Mouse (Mus musculus): ENCODE data around the gene Prkcb. TPM values are rescaled to one million over a fixed set of nuclear protein-coding genes. Genes with fewer than 3 reads are reported as not detected.
"Not testable (repeated sequence)": the region's sequence is repeated elsewhere in the genome, so short reads cannot be mapped to it uniquely, and the experiment has no call there.

Prkcb gene
- polyA plus RNA-seq (2015; fragmentation: Nextera tagmentation; extraction: Ambion mirVana): 4.0 and 5.1 TPM in 2 replicates

- Histone ChIP-seq H3K36me3 (replicated peaks) (no peaks in the 10 kb centered on the region), H3K4me2 (peak within 1 kb of the TSS; percentile 68), H3K27ac (replicated peaks) (no peak within 1 kb of the TSS), H3K4me3 (replicated peaks) (peak within 1 kb of the TSS; percentile 58), H3K4me1 (replicated peaks) (peaks cover 12% of the 10 kb centered on the region), H3K9me3 (replicated peaks) (no peaks in the 10 kb centered on the region), H3K9ac (0 out of 2 replicates have a peak within 1 kb of the TSS, but pooled peaks have one; percentile 21), H3K27me3 (peaks cover 40% of the 10 kb centered on the region)
- peak; percentile 63 for ATAC-seq (ENCODE audit: insufficient read depth)
- 7% methylated on average over 40 of the region's 42 CpGs for WGBS (ENCODE audit: insufficient replicate concordance)
Observed at GRCm38 (mm10) chr7:122288605-122289242, at the start of gene Prkcb. Gene Prkcb (plus strand): TSS chr7:122288751.

GRCm38 (mm10) chr7:122238939-122239338 lies 49.6 kb upstream of the Prkcb start:
- Histone ChIP-seq H3K4me3 (replicated peaks) (no peak overlapping the region), H3K4me1 (replicated peaks) (0 out of 2 replicates have a peak, but pooled peaks cover 2% of the 10 kb centered on the region), H3K27ac (replicated peaks) (no peak overlapping the region), H3K4me2 (no peak overlapping the region), H3K9me3 (replicated peaks) (no peaks in the 10 kb centered on the region), H3K9ac (no peak overlapping the region), H3K27me3 (no peaks in the 10 kb centered on the region), H3K36me3 (replicated peaks) (no peaks in the 10 kb centered on the region)
- ATAC-seq (ENCODE audit: insufficient read depth): no peak
- 79% methylated on average over 2 of the region's 2 CpGs for WGBS (ENCODE audit: insufficient replicate concordance)

- no peaks in the 10 kb centered on the region for H3K36me3 ChIP-seq (replicated peaks)
- no peak overlapping the region for H3K4me2 ChIP-seq
- H3K9me3 ChIP-seq (replicated peaks): no peaks in the 10 kb centered on the region
- H3K4me3 ChIP-seq (replicated peaks): no peak overlapping the region
- no peaks in the 10 kb centered on the region for H3K4me1 ChIP-seq (replicated peaks)
- H3K27ac ChIP-seq (replicated peaks): no peak overlapping the region
- no peak overlapping the region for H3K9ac ChIP-seq
- ATAC-seq (ENCODE audit: insufficient read depth): no peak
- H3K27me3 ChIP-seq: no peaks in the 10 kb centered on the region
- WGBS (ENCODE audit: insufficient replicate concordance): 52% methylated on average over 6 of the region's 6 CpGs
Observed at GRCm38 (mm10) chr7:122240413-122241119, 48.0 kb upstream of the Prkcb start.

GRCm38 (mm10) chr7:122242260-122242659 lies 46.3 kb upstream of the Prkcb start:
- H3K9me3 ChIP-seq (replicated peaks): no peaks in the 10 kb centered on the region
- WGBS (ENCODE audit: insufficient replicate concordance): 29% methylated on average over 1 of the region's 1 CpGs

GRCm38 (mm10) chr7:122242744-122243143 lies 45.8 kb upstream of the Prkcb start:
- H3K9me3 ChIP-seq (replicated peaks); H3K9ac ChIP-seq; H3K4me1 ChIP-seq (replicated peaks); H3K27ac ChIP-seq (replicated peaks); ATAC-seq (ENCODE audit: insufficient read depth); H3K4me2 ChIP-seq; H3K36me3 ChIP-seq (replicated peaks); H3K4me3 ChIP-seq (replicated peaks); H3K27me3 ChIP-seq: not testable (repeated sequence)

More at GRCm38 (mm10) chr7:122242260-122242659, 46.3 kb upstream of the Prkcb start:
- no peak for ATAC-seq (ENCODE audit: insufficient read depth)
- no peaks in the 10 kb centered on the region for H3K4me1 ChIP-seq (replicated peaks)
- H3K27ac ChIP-seq (replicated peaks): no peak overlapping the region
- H3K4me3 ChIP-seq (replicated peaks): no peak overlapping the region
- no peak overlapping the region for H3K9ac ChIP-seq
- no peaks in the 10 kb centered on the region for H3K27me3 ChIP-seq
- H3K4me2 ChIP-seq: no peak overlapping the region
- no peaks in the 10 kb centered on the region for H3K36me3 ChIP-seq (replicated peaks)

- Histone ChIP-seq H3K27ac (replicated peaks) (no peak overlapping the region), H3K36me3 (replicated peaks) (no peaks in the 10 kb centered on the region), H3K4me2 (no peak overlapping the region), H3K4me1 (replicated peaks) (no peaks in the 10 kb centered on the region), H3K9me3 (replicated peaks) (no peaks in the 10 kb centered on the region), H3K9ac (no peak overlapping the region), H3K27me3 (no peaks in the 10 kb centered on the region), H3K4me3 (replicated peaks) (no peak overlapping the region)
- ATAC-seq (ENCODE audit: insufficient read depth): no peak
- 54% methylated on average over 7 of the region's 7 CpGs for WGBS (ENCODE audit: insufficient replicate concordance)
Observed at GRCm38 (mm10) chr7:122244166-122244565, 44.4 kb upstream of the Prkcb start.

- Histone ChIP-seq H3K4me2 (no peak overlapping the region), H3K27ac (replicated peaks) (no peak overlapping the region), H3K4me3 (replicated peaks) (no peak overlapping the region), H3K27me3 (no peaks in the 10 kb centered on the region), H3K36me3 (replicated peaks) (no peaks in the 10 kb centered on the region), H3K9me3 (replicated peaks) (no peaks in the 10 kb centered on the region), H3K9ac (no peak overlapping the region), H3K4me1 (replicated peaks) (no peaks in the 10 kb centered on the region)
- ATAC-seq (ENCODE audit: insufficient read depth): no peak
- 59% methylated on average over 8 of the region's 8 CpGs for WGBS (ENCODE audit: insufficient replicate concordance)
Observed at GRCm38 (mm10) chr7:122244584-122244983, 44.0 kb upstream of the Prkcb start.

GRCm38 (mm10) chr7:122245976-122246375 lies 42.6 kb upstream of the Prkcb start:
- no peaks in the 10 kb centered on the region for H3K36me3 ChIP-seq (replicated peaks)
- no peak for ATAC-seq (ENCODE audit: insufficient read depth)

GRCm38 (mm10) chr7:122247254-122247864 lies 41.2 kb upstream of the Prkcb start:
- no peak overlapping the region for H3K27ac ChIP-seq (replicated peaks)
- no peaks in the 10 kb centered on the region for H3K27me3 ChIP-seq
- no peaks in the 10 kb centered on the region for H3K36me3 ChIP-seq (replicated peaks)
- no peak overlapping the region for H3K9ac ChIP-seq
- H3K4me2 ChIP-seq: no peak overlapping the region
- WGBS (ENCODE audit: insufficient replicate concordance): 63% methylated on average over 10 of the region's 10 CpGs
- H3K9me3 ChIP-seq (replicated peaks): no peaks in the 10 kb centered on the region
- no peaks in the 10 kb centered on the region for H3K4me1 ChIP-seq (replicated peaks)
- no peak overlapping the region for H3K4me3 ChIP-seq (replicated peaks)
- ATAC-seq (ENCODE audit: insufficient read depth): no peak

More at GRCm38 (mm10) chr7:122245976-122246375, 42.6 kb upstream of the Prkcb start:
- Histone ChIP-seq H3K9ac (no peak overlapping the region), H3K9me3 (replicated peaks) (no peaks in the 10 kb centered on the region), H3K27me3 (no peaks in the 10 kb centered on the region), H3K27ac (replicated peaks) (no peak overlapping the region), H3K4me1 (replicated peaks) (no peaks in the 10 kb centered on the region), H3K4me2 (no peak overlapping the region), H3K4me3 (replicated peaks) (no peak overlapping the region)
- 67% methylated on average over 5 of the region's 5 CpGs for WGBS (ENCODE audit: insufficient replicate concordance)

- H3K9me3 ChIP-seq (replicated peaks): no peaks in the 10 kb centered on the region
- no peak overlapping the region for H3K27ac ChIP-seq (replicated peaks)
- H3K4me2 ChIP-seq: no peak overlapping the region
- H3K4me1 ChIP-seq (replicated peaks): no peaks in the 10 kb centered on the region
- 75% methylated on average over 9 of the region's 9 CpGs for WGBS (ENCODE audit: insufficient replicate concordance)
- H3K4me3 ChIP-seq (replicated peaks): no peak overlapping the region
- H3K27me3 ChIP-seq: no peaks in the 10 kb centered on the region
- no peak for ATAC-seq (ENCODE audit: insufficient read depth)
- no peaks in the 10 kb centered on the region for H3K36me3 ChIP-seq (replicated peaks)
- H3K9ac ChIP-seq: no peak overlapping the region
Observed at GRCm38 (mm10) chr7:122249321-122249821, 39.2 kb upstream of the Prkcb start.

Measured in liver, embryonic 15.5 days (tissue).